Mouse (Mus musculus): ENCODE results near the gene D13Ertd608e. TPM values are rescaled to one million over a fixed set of nuclear protein-coding genes. Genes with fewer than 3 reads are reported as not detected.
"Not testable (repeated sequence)": the region's sequence is repeated elsewhere in the genome, so short reads cannot be mapped to it uniquely, and the experiment has no call there.

D13Ertd608e gene
- polyA plus RNA-seq, 1 experiment, result not detected

GRCm38 (mm10) chr13:119808937-119809336, 26.9 kb upstream of the D13Ertd608e start:
- Histone ChIP-seq H3K27ac (ENCODE audit: control insufficient read depth, insufficient read depth, low read depth, low read length) (no peak overlapping the region), H3K36me3 (ENCODE audit: control insufficient read depth, insufficient read depth, low read length) (no peaks in the 10 kb centered on the region), H3K4me1 (ENCODE audit: control insufficient read depth, insufficient read depth, low read length) (0 out of 2 replicates have a peak, but pooled peaks cover 3% of the 10 kb centered on the region), H3K27me3 (ENCODE audit: control insufficient read depth, insufficient read depth, low read length) (no peaks in the 10 kb centered on the region), H3K4me3 (ENCODE audit: control insufficient read depth, low read depth, low read length) (no peak overlapping the region)
- TF ChIP-seq POLR2A (IDR thresholded peaks at IDR 0.05; ENCODE audit: control insufficient read depth, low read depth, low read length), result no peak
- no peak for TF ChIP-seq CTCF (IDR thresholded peaks at IDR 0.05; ENCODE audit: control insufficient read depth, insufficient read depth, insufficient replicate concordance, low read depth, low read length)

GRCm38 (mm10) chr13:119810031-119810430, 25.8 kb upstream of the D13Ertd608e start:
- H3K27me3 ChIP-seq (ENCODE audit: control insufficient read depth, insufficient read depth, low read length), result no peaks in the 10 kb centered on the region
- TF ChIP-seq POLR2A (IDR thresholded peaks at IDR 0.05; ENCODE audit: control insufficient read depth, low read depth, low read length) (no peak), CTCF (IDR thresholded peaks at IDR 0.05; ENCODE audit: control insufficient read depth, insufficient read depth, insufficient replicate concordance, low read depth, low read length) (no peak)
- H3K4me3 ChIP-seq (ENCODE audit: control insufficient read depth, low read depth, low read length), result no peak overlapping the region
- no peaks in the 10 kb centered on the region for H3K36me3 ChIP-seq (ENCODE audit: control insufficient read depth, insufficient read depth, low read length)
- H3K4me1 ChIP-seq (ENCODE audit: control insufficient read depth, insufficient read depth, low read length), result 0 out of 2 replicates have a peak, but pooled peaks cover 3% of the 10 kb centered on the region
- no peak overlapping the region for H3K27ac ChIP-seq (ENCODE audit: control insufficient read depth, insufficient read depth, low read depth, low read length)

GRCm38 (mm10) chr13:119816798-119817197, 19.0 kb upstream of the D13Ertd608e start:
- no peak overlapping the region for H3K4me3 ChIP-seq (ENCODE audit: control insufficient read depth, low read depth, low read length)
- H3K27ac ChIP-seq (ENCODE audit: control insufficient read depth, insufficient read depth, low read depth, low read length), result no peak overlapping the region
- H3K4me1 ChIP-seq (ENCODE audit: control insufficient read depth, insufficient read depth, low read length), result no peaks in the 10 kb centered on the region
- TF ChIP-seq CTCF (IDR thresholded peaks at IDR 0.05; ENCODE audit: control insufficient read depth, insufficient read depth, insufficient replicate concordance, low read depth, low read length), result no peak
- TF ChIP-seq POLR2A (IDR thresholded peaks at IDR 0.05; ENCODE audit: control insufficient read depth, low read depth, low read length), result no peak
- H3K36me3 ChIP-seq (ENCODE audit: control insufficient read depth, insufficient read depth, low read length), result no peaks in the 10 kb centered on the region
- no peaks in the 10 kb centered on the region for H3K27me3 ChIP-seq (ENCODE audit: control insufficient read depth, insufficient read depth, low read length)

GRCm38 (mm10) chr13:119817579-119818206, 18.1 kb upstream of the D13Ertd608e start:
- H3K36me3 ChIP-seq (ENCODE audit: control insufficient read depth, insufficient read depth, low read length), result no peaks in the 10 kb centered on the region
- H3K27ac ChIP-seq (ENCODE audit: control insufficient read depth, insufficient read depth, low read depth, low read length), result no peak overlapping the region
- no peaks in the 10 kb centered on the region for H3K27me3 ChIP-seq (ENCODE audit: control insufficient read depth, insufficient read depth, low read length)

GRCm38 (mm10) chr13:119830116-119830515, 5.7 kb upstream of the D13Ertd608e start, which contains the start of gene AF067063:
TSS of gene AF067063 (minus strand) at chr13:119830216.
- H3K4me1 ChIP-seq (ENCODE audit: control insufficient read depth, insufficient read depth, low read length); H3K36me3 ChIP-seq (ENCODE audit: control insufficient read depth, insufficient read depth, low read length); H3K27ac ChIP-seq (ENCODE audit: control insufficient read depth, insufficient read depth, low read depth, low read length): not testable (repeated sequence)

More at GRCm38 (mm10) chr13:119817579-119818206, 18.1 kb upstream of the D13Ertd608e start:
- Histone ChIP-seq H3K4me1 (ENCODE audit: control insufficient read depth, insufficient read depth, low read length) (no peaks in the 10 kb centered on the region), H3K4me3 (ENCODE audit: control insufficient read depth, low read depth, low read length) (no peak overlapping the region)
- TF ChIP-seq CTCF (IDR thresholded peaks at IDR 0.05; ENCODE audit: control insufficient read depth, insufficient read depth, insufficient replicate concordance, low read depth, low read length) (no peak), POLR2A (IDR thresholded peaks at IDR 0.05; ENCODE audit: control insufficient read depth, low read depth, low read length) (no peak)

GRCm38 (mm10) chr13:119836324-119836811, 562 bp downstream of the D13Ertd608e start:
- not testable (repeated sequence) for H3K36me3 ChIP-seq (ENCODE audit: control insufficient read depth, insufficient read depth, low read length); H3K27ac ChIP-seq (ENCODE audit: control insufficient read depth, insufficient read depth, low read depth, low read length); H3K27me3 ChIP-seq (ENCODE audit: control insufficient read depth, insufficient read depth, low read length); H3K4me1 ChIP-seq (ENCODE audit: control insufficient read depth, insufficient read depth, low read length); H3K4me3 ChIP-seq (ENCODE audit: control insufficient read depth, low read depth, low read length)

More at GRCm38 (mm10) chr13:119830116-119830515, 5.7 kb upstream of the D13Ertd608e start, which contains the start of gene AF067063:
- H3K27me3 ChIP-seq (ENCODE audit: control insufficient read depth, insufficient read depth, low read length); H3K4me3 ChIP-seq (ENCODE audit: control insufficient read depth, low read depth, low read length): not testable (repeated sequence)

GRCm38 (mm10) chr13:119837719-119838337, 2.0 kb downstream of the D13Ertd608e start:
- H3K27ac ChIP-seq (ENCODE audit: control insufficient read depth, insufficient read depth, low read depth, low read length); H3K4me1 ChIP-seq (ENCODE audit: control insufficient read depth, insufficient read depth, low read length); H3K4me3 ChIP-seq (ENCODE audit: control insufficient read depth, low read depth, low read length); H3K27me3 ChIP-seq (ENCODE audit: control insufficient read depth, insufficient read depth, low read length); H3K36me3 ChIP-seq (ENCODE audit: control insufficient read depth, insufficient read depth, low read length): not testable (repeated sequence)
- TF ChIP-seq CTCF (IDR thresholded peaks at IDR 0.05; ENCODE audit: control insufficient read depth, insufficient read depth, insufficient replicate concordance, low read depth, low read length), result peak; percentile 44; the same call in 1 of the 2 replicates

- not testable (repeated sequence) for H3K36me3 ChIP-seq (ENCODE audit: control insufficient read depth, insufficient read depth, low read length); H3K4me1 ChIP-seq (ENCODE audit: control insufficient read depth, insufficient read depth, low read length); H3K27me3 ChIP-seq (ENCODE audit: control insufficient read depth, insufficient read depth, low read length); H3K27ac ChIP-seq (ENCODE audit: control insufficient read depth, insufficient read depth, low read depth, low read length); H3K4me3 ChIP-seq (ENCODE audit: control insufficient read depth, low read depth, low read length)
Measured at GRCm38 (mm10) chr13:119839982-119840381, 4.2 kb downstream of the D13Ertd608e start.

- not testable (repeated sequence) for H3K36me3 ChIP-seq (ENCODE audit: control insufficient read depth, insufficient read depth, low read length); H3K27ac ChIP-seq (ENCODE audit: control insufficient read depth, insufficient read depth, low read depth, low read length); H3K4me3 ChIP-seq (ENCODE audit: control insufficient read depth, low read depth, low read length); H3K27me3 ChIP-seq (ENCODE audit: control insufficient read depth, insufficient read depth, low read length); H3K4me1 ChIP-seq (ENCODE audit: control insufficient read depth, insufficient read depth, low read length)
Measured at GRCm38 (mm10) chr13:119862399-119862798, 26.6 kb downstream of the D13Ertd608e start.

- not testable (repeated sequence) for H3K4me3 ChIP-seq (ENCODE audit: control insufficient read depth, low read depth, low read length); H3K27ac ChIP-seq (ENCODE audit: control insufficient read depth, insufficient read depth, low read depth, low read length); H3K27me3 ChIP-seq (ENCODE audit: control insufficient read depth, insufficient read depth, low read length); H3K36me3 ChIP-seq (ENCODE audit: control insufficient read depth, insufficient read depth, low read length); H3K4me1 ChIP-seq (ENCODE audit: control insufficient read depth, insufficient read depth, low read length)
Measured at GRCm38 (mm10) chr13:119864395-119864999, 28.7 kb downstream of the D13Ertd608e start.
